13 mouse cellular contexts compared by ENCODE assay signal in genomic region chr5:146407791-146408190, GRCm38 (mm10). TPM values are rescaled to one million over a fixed set of nuclear protein-coding genes. Genes with fewer than 3 reads are reported as not detected.
"Had no signal": no experiment of that assay in that cellular context is flagged by ENCODE, and none has a peak within 500 bp of the region (broad histone marks: within the 10 kb centered on the region; RNA-seq: fewer than 3 reads in every experiment).

No protein-coding gene starts in this region.

- H3K27me3 ChIP-seq: limb, embryonic 13.5 days; midbrain, embryonic 13.5 days; neural tube, embryonic 12.5 days had no signal

- H3K36me3 ChIP-seq: limb, embryonic 13.5 days; midbrain, embryonic 13.5 days; neural tube, embryonic 12.5 days had no signal

- H3K9me3 ChIP-seq: limb, embryonic 13.5 days; midbrain, embryonic 13.5 days; neural tube, embryonic 12.5 days had no signal

- ATAC-seq: midbrain, embryonic 13.5 days had no signal

- DNase-seq: kidney, adult 8-10 months; lung, adult 18-20 months; retina, postnatal 1 day; right cerebral cortex, postnatal 4 days; spleen, adult 18-20 months; thymus, adult 18-20 months; thymus, postnatal 14 days had no signal

- H3K4me2 ChIP-seq: limb, embryonic 13.5 days; midbrain, embryonic 13.5 days; neural tube, embryonic 12.5 days had no signal

- H3K4me3 ChIP-seq: limb, embryonic 13.5 days; midbrain, embryonic 13.5 days; myocyte; neural tube, embryonic 12.5 days had no signal

- H3K9ac ChIP-seq: limb, embryonic 13.5 days; liver, embryonic 14.5 days; midbrain, embryonic 13.5 days; neural tube, embryonic 12.5 days had no signal

- H3K27ac ChIP-seq: limb, embryonic 13.5 days; liver, embryonic 14.5 days; midbrain, embryonic 13.5 days; neural tube, embryonic 12.5 days had no signal

RNA-seq across cellular contexts. Expression of gene Wasf3, which starts 23.0 kb away (rescaled TPM):
- total RNA-seq: megakaryocyte-erythroid progenitor cell, adult 5-6 weeks had no signal
- polyA plus RNA-seq: myocyte had no signal
